Mouse (Mus musculus) midbrain, postnatal 0 days (tissue): Measurements from ENCODE around the gene Tbrg1. TPM values are rescaled to one million over a fixed set of nuclear protein-coding genes. Genes with fewer than 3 reads are reported as not detected.

ENCODE experiments used
- ATAC-seq: fragments of 200-750 bp; cut with Nextera tagmentation; 2 replicates; pipeline ENCODE4 v1.8.0; 2017; ENCODE audit warnings: moderate number of reproducible peaks, mild to moderate bottlenecking, moderate TSS enrichment, moderate library complexity; ENCODE audit not compliant: low FRiP score
- DNase-seq: peaks from one replicate; pipeline ENCODE4 v3.0.0-alpha.2; 2015; ENCODE audit warnings: low spot score
- H3K27ac ChIP-seq: fragments of 300-500 bp; sonication (generic); 2 replicates; pipeline ENCODE4 v1.5.1; 2014; ENCODE audit warnings: low read depth, mild to moderate bottlenecking, low read length, mixed read lengths
- H3K27me3 ChIP-seq: fragments of 300-500 bp; sonication (generic); 2 replicates; pipeline ENCODE4 v1.6.1; 2014; ENCODE audit warnings: low read length, control low read depth, mixed read lengths; ENCODE audit not compliant: insufficient read depth
- H3K36me3 ChIP-seq: fragments of 300-500 bp; sonication (generic); 2 replicates; pipeline ENCODE4 v1.6.1; 2014; ENCODE audit warnings: low read length, control low read depth, mixed read lengths; ENCODE audit not compliant: insufficient read depth
- H3K4me1 ChIP-seq: fragments of 300-500 bp; sonication (generic); 2 replicates; pipeline ENCODE4 v1.6.1; 2014; ENCODE audit warnings: mild to moderate bottlenecking, control low read depth, antibody characterized with exemption, low read length, mixed read lengths; ENCODE audit not compliant: insufficient read depth
- H3K4me2 ChIP-seq: fragments of 300-500 bp; sonication (generic); 2 replicates; pipeline ENCODE4 v1.6.1; 2014; ENCODE audit warnings: low read depth, mild to moderate bottlenecking, low read length, mixed read lengths; ENCODE audit not compliant: poor library complexity, severe bottlenecking
- H3K4me3 ChIP-seq: fragments of 300-500 bp; sonication (generic); 2 replicates; pipeline ENCODE4 v1.5.1; 2014; ENCODE audit warnings: low read depth, mild to moderate bottlenecking, low read length, moderate library complexity
- H3K9ac ChIP-seq: fragments of 300-500 bp; sonication (generic); replicated peaks from 2 replicates; pipeline ENCODE4 v1.6.1; 2014; ENCODE audit warnings: mild to moderate bottlenecking, low read length, moderate library complexity, mixed read lengths; ENCODE audit not compliant: poor library complexity, severe bottlenecking
- H3K9me3 ChIP-seq: fragments of 300-500 bp; sonication (generic); 2 replicates; pipeline ENCODE4 v1.6.1; 2016; ENCODE audit warnings: low read length, control low read depth
- CTCF ChIP-seq: IDR thresholded peaks from 2 replicates; pipeline ENCODE4 v1.5.1; 2016; ENCODE audit warnings: antibody characterized with exemption, mild to moderate bottlenecking
- WGBS: fragments of 180-500 bp; shearing (Covaris S2); extraction: QIAGEN DNeasy Blood & Tissue Kit; methylation state at CpG from one replicate; pipeline ENCODE4 v1.1.7; 2014; 5-methylcytosine and 5-hydroxymethylcytosine counted together
- polyA plus RNA-seq: library from polyadenylated mRNA; unstranded; fragments of >200 nt; fragmentation: Nextera tagmentation; extraction: Ambion mirVana; gene quantifications from 2 replicates; pipeline ENCODE4 v1.2.1, GENCODE M21; 2015
- total RNA-seq: library from RNA; depleted of rRNA; stranded (reverse); fragments of >200 nt; gene quantifications from 2 replicates; pipeline ENCODE4 v1.2.3, GENCODE M21; 2014

Gene Tbrg1
- total and polyA plus RNA-seq, 2 experiments from 2014 or later: 55.7 to 94.4 TPM

DNA sequence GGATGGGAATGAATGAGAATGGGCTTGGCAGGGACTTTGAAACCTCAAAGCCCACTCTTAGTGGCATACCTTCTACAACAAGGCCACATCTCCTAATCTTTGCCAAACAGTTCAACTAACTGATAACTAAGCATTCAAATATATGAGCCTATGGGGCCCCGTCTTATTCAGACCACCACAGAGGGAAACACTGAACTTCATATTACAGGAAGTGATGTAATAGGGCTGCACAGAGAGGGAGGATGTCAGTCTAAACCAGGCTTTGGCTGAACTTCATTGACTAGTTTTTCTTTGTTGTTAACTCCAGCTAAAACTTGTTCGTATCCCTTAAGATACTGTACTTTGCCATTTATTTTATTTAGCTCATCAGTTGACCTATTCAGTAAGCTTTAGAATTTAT is 27.2 kb downstream of the Tbrg1 start:
- Histone ChIP-seq H3K4me3 (no peak overlapping the region), H3K27me3 (no peaks in the 10 kb centered on the region), H3K36me3 (no peaks in the 10 kb centered on the region), H3K9ac (no peak overlapping the region), H3K27ac (no peak overlapping the region), H3K4me2 (no peak overlapping the region), H3K9me3 (no peaks in the 10 kb centered on the region), H3K4me1 (peaks cover 16% of the 10 kb centered on the region)
- ATAC-seq: no peak
- no peak for DNase-seq
- 95% methylated on average over 2 of the region's 2 CpGs for WGBS
- no peak for TF ChIP-seq CTCF

- H3K4me1 ChIP-seq: peaks cover 18% of the 10 kb centered on the region
- H3K4me2 ChIP-seq: no peak overlapping the region
- no peak for TF ChIP-seq CTCF
- H3K9ac ChIP-seq: no peak overlapping the region
- H3K9me3 ChIP-seq: no peaks in the 10 kb centered on the region
- ATAC-seq: no peak
- no peak for DNase-seq
- no peaks in the 10 kb centered on the region for H3K36me3 ChIP-seq
- no peak overlapping the region for H3K27ac ChIP-seq
- H3K27me3 ChIP-seq: no peaks in the 10 kb centered on the region
- 36% methylated on average over 4 of the region's 4 CpGs for WGBS
- no peak overlapping the region for H3K4me3 ChIP-seq
Observed at GRCm38 (mm10) chr9:37628581-37628980, 28.5 kb downstream of the Tbrg1 start.

- TF ChIP-seq CTCF: no peak
- ATAC-seq: no peak
- peaks cover 18% of the 10 kb centered on the region for H3K4me1 ChIP-seq
- no peak overlapping the region for H3K27ac ChIP-seq
- DNase-seq: no peak
- H3K4me3 ChIP-seq: no peak overlapping the region
- no peaks in the 10 kb centered on the region for H3K27me3 ChIP-seq
- WGBS: 97% methylated on average over 1 of the region's 1 CpGs
- H3K9ac ChIP-seq: no peak overlapping the region
- H3K36me3 ChIP-seq: no peaks in the 10 kb centered on the region
- no peaks in the 10 kb centered on the region for H3K9me3 ChIP-seq
- no peak overlapping the region for H3K4me2 ChIP-seq
Observed at GRCm38 (mm10) chr9:37627263-37627662, 29.8 kb downstream of the Tbrg1 start.

- peak; percentile 41; the same call in 1 of the 2 replicates for ATAC-seq
- Histone ChIP-seq H3K36me3 (no peaks in the 10 kb centered on the region), H3K9me3 (no peaks in the 10 kb centered on the region), H3K4me2 (peak overlapping the region; percentile 19), H3K27ac (peak overlapping the region; percentile 76), H3K9ac (no peak overlapping the region), H3K27me3 (no peaks in the 10 kb centered on the region), H3K4me1 (peaks cover 18% of the 10 kb centered on the region), H3K4me3 (no peak overlapping the region)
- WGBS: 4% methylated on average over 3 of the region's 3 CpGs
- no peak for TF ChIP-seq CTCF
- peak; percentile 22 for DNase-seq
Observed at GRCm38 (mm10) chr9:37626103-37626567, 31.0 kb downstream of the Tbrg1 start.

- Histone ChIP-seq H3K4me3 (no peak overlapping the region), H3K9ac (no peak overlapping the region), H3K36me3 (no peaks in the 10 kb centered on the region), H3K27ac (peak overlapping the region; percentile 76), H3K27me3 (no peaks in the 10 kb centered on the region), H3K4me1 (peaks cover 18% of the 10 kb centered on the region), H3K9me3 (no peaks in the 10 kb centered on the region), H3K4me2 (peak overlapping the region; percentile 19)
- ATAC-seq (peak; percentile 90), DNase-seq (peak; percentile 72)
- no peak for TF ChIP-seq CTCF
- WGBS: 8% methylated on average over 7 of the region's 7 CpGs
Observed at GRCm38 (mm10) chr9:37625641-37626040, 31.5 kb downstream of the Tbrg1 start.

- ATAC-seq: peak; percentile 58
- WGBS: 16% methylated on average over 3 of the region's 3 CpGs
- H3K27me3 ChIP-seq: no peaks in the 10 kb centered on the region
- peak; percentile 34 for DNase-seq
- H3K4me2 ChIP-seq: no peak overlapping the region; the same call in 1 of the 2 replicates
- peaks cover 18% of the 10 kb centered on the region for H3K4me1 ChIP-seq
- no peak for TF ChIP-seq CTCF
- H3K9me3 ChIP-seq: no peaks in the 10 kb centered on the region
- no peaks in the 10 kb centered on the region for H3K36me3 ChIP-seq
- no peak overlapping the region for H3K9ac ChIP-seq
- H3K4me3 ChIP-seq: no peak overlapping the region
- H3K27ac ChIP-seq: peak overlapping the region; percentile 76
Observed at GRCm38 (mm10) chr9:37625129-37625528, 32.0 kb downstream of the Tbrg1 start.
